Mouse (Mus musculus) liver, embryonic 18 days (tissue): ENCODE data around the gene Tspan2. TPM values are rescaled to one million over a fixed set of nuclear protein-coding genes. Genes with fewer than 3 reads are reported as not detected.

Source experiments
- polyA plus RNA-seq: library from polyadenylated mRNA; depleted of rRNA; stranded (reverse); fragments of >200 nt; gene quantifications from 2 replicates; pipeline ENCODE4 v1.2.3, GENCODE M21; 2012; rRNA removed

Tspan2 gene
- 1.6 TPM in 2 replicates for polyA plus RNA-seq

DNA sequence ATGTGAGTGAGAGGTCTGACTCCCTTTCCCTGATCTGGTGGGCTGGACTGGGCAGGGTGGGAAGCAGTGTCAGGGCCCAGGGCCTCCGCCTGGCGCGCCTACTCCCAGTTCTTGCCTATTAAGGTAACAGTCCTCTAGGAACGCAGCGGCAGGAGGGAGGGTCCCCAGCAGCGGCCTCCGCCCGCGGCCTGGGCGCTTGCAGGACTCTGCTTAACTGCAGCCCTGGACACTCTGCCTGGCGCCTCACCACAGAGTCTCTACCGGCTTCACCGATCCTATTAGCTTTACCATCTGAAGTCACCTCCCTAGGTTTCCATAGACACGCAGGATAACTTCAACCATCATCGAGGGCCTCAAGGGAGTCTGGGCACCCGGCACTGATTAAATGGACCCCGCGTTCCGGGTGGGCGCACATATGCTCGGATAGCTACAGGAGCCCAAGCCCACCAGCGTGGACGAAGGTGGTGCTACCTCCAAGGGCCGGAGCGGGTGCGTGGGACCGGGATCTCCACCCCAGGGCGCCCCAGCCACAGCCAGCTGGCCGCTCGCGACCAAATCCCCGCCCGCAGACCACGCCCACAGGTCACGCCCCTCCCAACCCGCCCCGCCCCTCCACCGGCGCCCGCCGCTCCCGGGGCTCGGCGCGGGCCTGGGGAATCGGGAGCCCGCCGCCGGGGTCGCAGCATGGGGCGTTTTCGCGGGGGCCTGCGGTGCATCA, at the start of gene Tspan2:
Tspan2 (plus strand) TSS at position 217 of the 718 bp plus-strand sequence.

DNA sequence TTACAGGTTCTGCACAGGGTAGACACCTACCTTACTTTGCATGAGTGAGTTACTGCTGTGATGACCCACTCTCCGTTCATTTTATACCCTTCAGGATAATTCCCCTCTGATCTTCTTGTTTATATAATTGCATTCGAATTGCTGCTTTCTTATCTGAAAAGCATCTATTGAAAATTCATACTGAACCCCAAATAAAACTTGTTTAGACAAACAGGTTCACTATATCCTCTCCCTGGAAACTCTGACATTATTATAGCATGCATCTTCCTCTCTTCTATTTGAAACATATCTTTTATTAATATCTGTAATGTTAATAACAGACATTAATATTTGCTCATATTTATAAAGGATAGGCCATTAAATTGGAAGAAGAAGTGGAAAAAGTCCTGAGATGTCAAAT, 48.3 kb downstream of the Tspan2 start, which contains the start of gene Tshb:
Tshb (minus strand) TSS at position 101 of the 400 bp plus-strand sequence.

Other genes with a start within 250 kb of the Tspan2 start
- not detected in 2 replicates for gene Tshb, start 48.2 kb downstream of the Tspan2 start, polyA plus RNA-seq
- 0.05 and 0.13 TPM in 2 replicates for gene Sycp1, start 201.6 kb downstream of the Tspan2 start, polyA plus RNA-seq
- 4.2 and 4.7 TPM in 2 replicates for gene Nr1h5, start 229.6 kb downstream of the Tspan2 start, polyA plus RNA-seq